Mouse (Mus musculus) retina, postnatal 1 day (tissue): ENCODE measurements around the gene Mab21l1.

Experiments used
- DNase-seq: peaks from one replicate; pipeline ENCODE4 v3.0.0-alpha.2; 2012

The Mab21l1 gene

DNA sequence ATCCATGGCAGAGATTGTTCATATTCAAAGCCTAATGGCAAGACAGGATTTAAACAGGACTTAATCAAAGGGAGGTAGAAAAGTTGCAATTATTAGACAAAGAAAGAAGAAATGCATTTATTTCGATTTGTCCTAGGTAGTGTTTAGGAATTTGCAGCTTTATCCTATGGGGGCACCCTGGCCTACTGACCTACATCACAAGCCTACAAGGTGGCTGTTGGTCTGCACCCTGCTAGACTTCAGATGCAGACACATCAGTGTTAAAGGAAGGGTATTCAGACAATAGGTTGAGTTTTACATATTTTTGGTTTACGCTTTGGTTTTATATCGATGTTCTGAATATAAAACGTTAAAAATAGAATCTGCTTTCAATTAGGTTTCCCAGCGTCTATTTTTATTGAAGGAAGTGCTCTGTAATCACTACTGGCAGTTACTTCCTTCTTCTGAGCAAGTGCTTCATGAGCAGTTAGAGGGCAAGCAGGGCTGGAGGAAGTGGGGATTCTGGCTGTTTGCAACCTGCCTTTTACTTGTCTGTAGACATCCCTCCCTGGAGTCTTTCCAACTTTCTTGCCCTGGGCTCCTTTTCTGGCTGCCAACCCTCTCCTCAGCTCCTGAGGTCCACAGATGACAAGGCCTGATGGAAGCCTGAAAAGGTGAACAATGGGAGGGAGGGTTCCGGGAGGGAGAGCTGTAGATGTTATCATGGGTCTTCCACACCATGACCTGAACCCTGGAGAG lies 34.5 kb downstream of the Mab21l1 start:
- no peak for DNase-seq

DNA sequence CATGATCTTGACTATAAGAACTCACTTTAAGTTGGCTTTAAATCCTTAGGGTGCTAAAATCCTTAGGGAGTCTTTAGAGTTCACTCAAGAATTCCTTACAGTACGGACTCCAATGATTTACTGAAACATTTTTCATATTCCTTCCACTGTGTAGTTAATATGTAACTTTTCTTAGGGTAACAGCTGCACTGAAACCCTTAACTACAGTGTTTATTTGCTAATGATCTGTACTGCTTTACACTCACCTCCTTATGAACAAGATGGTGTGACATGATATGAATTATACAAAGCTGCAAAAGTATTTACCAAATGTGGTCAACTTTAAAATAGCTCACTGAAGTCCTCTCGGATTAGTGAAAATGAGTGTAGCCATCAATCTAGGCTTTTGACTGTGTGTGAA lies 35.8 kb downstream of the Mab21l1 start:
- no peak for DNase-seq

DNA sequence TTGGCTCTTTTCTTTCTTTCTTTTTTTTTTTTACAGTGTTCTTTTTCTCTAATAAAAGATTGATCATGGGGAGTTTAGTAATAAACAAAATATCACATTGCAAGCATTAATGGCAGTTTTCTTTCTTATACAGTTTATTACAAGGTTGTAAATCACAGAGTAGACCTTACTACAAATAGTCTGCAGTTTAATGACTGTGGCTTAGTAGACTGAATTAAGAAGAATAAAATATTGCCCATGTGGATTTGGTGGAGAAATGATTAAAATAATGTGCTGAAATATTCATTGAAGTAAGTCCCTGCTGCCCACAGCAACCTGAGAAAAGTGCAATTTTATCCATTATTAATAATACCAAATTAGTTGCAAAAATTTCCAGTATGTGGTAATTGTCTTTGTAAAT lies 37.3 kb downstream of the Mab21l1 start:
- DNase-seq, result no peak

GRCm38 (mm10) chr3:55824864-55825263 lies 42.6 kb downstream of the Mab21l1 start:
- no peak for DNase-seq

GRCm38 (mm10) chr3:55828481-55829256 lies 46.4 kb downstream of the Mab21l1 start:
- DNase-seq, result no peak

GRCm38 (mm10) chr3:55830226-55830625 lies 47.9 kb downstream of the Mab21l1 start:
- DNase-seq, result peak; percentile 32
